Mouse (Mus musculus): ENCODE data around the gene Zfp185.
"Not testable (repeated sequence)": the region's sequence is repeated elsewhere in the genome, so short reads cannot be mapped to it uniquely, and the experiment has no call there.

GRCm38 (mm10) chrX:73066765-73067312 lies 79.7 kb downstream of the Zfp185 start:
- TF ChIP-seq CTCF, EP300 (IDR thresholded peaks at IDR 0.05; ENCODE audit: low read depth): not testable (repeated sequence)
